Mouse (Mus musculus) liver, embryonic 14.5 days (tissue): ENCODE results near the gene Repin1.

ENCODE experiments used
- CTCF ChIP-seq: IDR thresholded peaks from 2 replicates; pipeline ENCODE4 v1.5.1; 2016; ENCODE audit warnings: antibody characterized with exemption, low read depth, control low read depth
- EP300 ChIP-seq: IDR thresholded peaks from 2 replicates; pipeline ENCODE4 v1.6.1; 2016; ENCODE audit warnings: antibody characterized with exemption, low read depth

GRCm38 (mm10) chr6:48620031-48620430 lies 26.3 kb downstream of the Repin1 start:
- no peak for TF ChIP-seq CTCF
- TF ChIP-seq EP300: no peak
